In genomic region chr16:29799250-29799649, GRCm38 (mm10) we compare ENCODE assay signal across 16 mouse cellular contexts.
DNase-seq lines count a peak whose midpoint lies in the region; ATAC-seq lines count a peak whose summit lies in the region.
"Had no signal": no experiment of that assay in that cellular context is flagged by ENCODE, and none has a peak within 500 bp of the region (broad histone marks: within the 10 kb centered on the region; RNA-seq: fewer than 3 reads in every experiment).

No protein-coding gene starts in this region.

- H3K27ac ChIP-seq in heart, embryonic 12.5 days (ENCODE audit: poor library complexity, severe bottlenecking): no peak overlapping the region
- H3K27ac ChIP-seq in heart, embryonic 10.5 days: no peak overlapping the region
- H3K27ac ChIP-seq: hindbrain, embryonic 15.5 days; left cerebral cortex, adult 2 months; limb, embryonic 12.5 days; liver, embryonic 14.5 days had no signal

- H3K9ac ChIP-seq in heart, embryonic 12.5 days: no peak overlapping the region
- H3K9ac ChIP-seq: hindbrain, embryonic 15.5 days; limb, embryonic 12.5 days; liver, embryonic 14.5 days had no signal

- ATAC-seq in heart, embryonic 12.5 days (ENCODE audit: insufficient number of reproducible peaks, low FRiP score): peak; percentile 36; the same call in 1 of the 2 replicates

- WGBS in heart, embryonic 12.5 days: 25% methylated on average over 3 of the region's 3 CpGs
- WGBS in heart, embryonic 10.5 days: 29% methylated on average over 3 of the region's 3 CpGs

- H3K9me3 ChIP-seq in heart, embryonic 12.5 days (replicated peaks): no peaks in the 10 kb centered on the region
- H3K9me3 ChIP-seq in heart, embryonic 10.5 days: no peaks in the 10 kb centered on the region
- H3K9me3 ChIP-seq: hindbrain, embryonic 15.5 days; limb, embryonic 12.5 days had no signal

- no peak overlapping the region for H3K4me2 ChIP-seq in heart, embryonic 12.5 days
- H3K4me2 ChIP-seq: hindbrain, embryonic 15.5 days; limb, embryonic 12.5 days had no signal

- no peaks in the 10 kb centered on the region for H3K36me3 ChIP-seq in heart, embryonic 12.5 days
- H3K36me3 ChIP-seq in heart, embryonic 10.5 days: no peaks in the 10 kb centered on the region
- H3K36me3 ChIP-seq: hindbrain, embryonic 15.5 days; limb, embryonic 12.5 days had no signal

- peaks cover 44% of the 10 kb centered on the region for H3K27me3 ChIP-seq in heart, embryonic 12.5 days (replicated peaks)
- peaks cover 39% of the 10 kb centered on the region; the same call in 1 of the 2 replicates for H3K27me3 ChIP-seq in heart, embryonic 10.5 days (ENCODE audit: insufficient read depth, poor library complexity, severe bottlenecking)
- H3K27me3 ChIP-seq: limb, embryonic 12.5 days had no signal

- H3K4me3 ChIP-seq in heart, embryonic 12.5 days: no peak overlapping the region
- no peak overlapping the region for H3K4me3 ChIP-seq in heart, embryonic 10.5 days
- H3K4me3 ChIP-seq: hindbrain, embryonic 15.5 days; left cerebral cortex, adult 2 months; limb, embryonic 12.5 days had no signal

- H3K4me1 ChIP-seq in heart, embryonic 12.5 days (replicated peaks): peaks cover 16% of the 10 kb centered on the region
- H3K4me1 ChIP-seq in heart, embryonic 10.5 days: peaks cover 35% of the 10 kb centered on the region
- H3K4me1 ChIP-seq: hindbrain, embryonic 15.5 days had no signal

- no peak for DNase-seq in heart, embryonic 10.5 days (ENCODE audit: low spot score)
- DNase-seq in retina, postnatal 1 day: peak; percentile 22
- DNase-seq in retina, embryonic 14.5 days (ENCODE audit: low spot score): no peak
- peak; percentile 65 to 84 for DNase-seq in lung, postnatal 4 days
- DNase-seq in left cerebral cortex, adult 18-20 months (ENCODE audit: low spot score in 2 of 2): no peak
- DNase-seq in testis, postnatal 14 days (ENCODE audit: low spot score): no peak
- DNase-seq: adrenal gland, postnatal 14 days; B cell, adult 2 months; cerebellum, adult 8-10 months; heart, adult 11 months; kidney, adult 9 months had no signal

Comparison
In these comparisons a context has a peak if more than half of its experiments do, and no peak if none do; other contexts are left out.
1. DNase-seq: peak in retina, postnatal 1 day (single experiment) and lung, postnatal 4 days (2 of 2); none in heart, embryonic 10.5 days (single experiment), retina, embryonic 14.5 days (single experiment), left cerebral cortex, adult 18-20 months (0 of 2) and testis, postnatal 14 days (single experiment).